Mouse (Mus musculus): Measurements from ENCODE around the gene Asic2.

GRCm38 (mm10) chr11:81997085-81997484, 28.8 kb upstream of the Asic2 start:
- no peak for TF ChIP-seq JUND (IDR thresholded peaks at IDR 0.05; ENCODE audit: low read depth, low read length)
- no peak for TF ChIP-seq MAX (IDR thresholded peaks at IDR 0.05; ENCODE audit: low read length)
- no peak for TF ChIP-seq POLR2AphosphoS5 (IDR thresholded peaks at IDR 0.05; ENCODE audit: borderline replicate concordance, low read depth, low read length)
- no peak for TF ChIP-seq CTCF (IDR thresholded peaks at IDR 0.05 in 2 of 3, conservative IDR thresholded peaks at IDR 0.05 in 1 of 3; ENCODE audit: control insufficient read depth in 1 of 3, insufficient read depth in 1 of 3, low read depth in 2 of 3, low read length in 3 of 3, poor library complexity in 1 of 3, severe bottlenecking in 1 of 3)
- TF ChIP-seq UBTF (IDR thresholded peaks at IDR 0.05; ENCODE audit: borderline replicate concordance, insufficient read depth, low read depth, low read length) = no peak
- TF ChIP-seq POLR2A (IDR thresholded peaks at IDR 0.05; ENCODE audit: control insufficient read depth in 1 of 2, insufficient read depth in 1 of 2, low read depth in 1 of 2, low read length in 2 of 2, poor library complexity in 1 of 2) = no peak
- no peak for TF ChIP-seq USF2 (IDR thresholded peaks at IDR 0.05; ENCODE audit: borderline replicate concordance in 1 of 2, insufficient read depth in 1 of 2, low read depth in 1 of 2, low read length in 2 of 2)
- no peak for TF ChIP-seq GATA1 (IDR thresholded peaks at IDR 0.05; ENCODE audit: low read depth, low read length)
- no peak for TF ChIP-seq MXI1 (IDR thresholded peaks at IDR 0.05; ENCODE audit: low read depth, low read length)
- no peak for TF ChIP-seq TCF12 (IDR thresholded peaks at IDR 0.05; ENCODE audit: low read depth, low read length)
